Mouse (Mus musculus): ENCODE measurements around the gene Tmeff2.

- TF ChIP-seq CTCF (conservative IDR thresholded peaks at IDR 0.05; ENCODE audit: low read length): no peak
- no peak for TF ChIP-seq POU5F1 (IDR thresholded peaks at IDR 0.05; ENCODE audit: borderline replicate concordance, low read length)
Measured at GRCm38 (mm10) chr1:50969685-50970084, 69.2 kb downstream of the Tmeff2 start.
